Mouse (Mus musculus): ENCODE measurements around the gene Ebf1.
A peak's percentile ranks its signal among the peaks of the same experiment; 100 is the strongest.

The Ebf1 gene

DNA sequence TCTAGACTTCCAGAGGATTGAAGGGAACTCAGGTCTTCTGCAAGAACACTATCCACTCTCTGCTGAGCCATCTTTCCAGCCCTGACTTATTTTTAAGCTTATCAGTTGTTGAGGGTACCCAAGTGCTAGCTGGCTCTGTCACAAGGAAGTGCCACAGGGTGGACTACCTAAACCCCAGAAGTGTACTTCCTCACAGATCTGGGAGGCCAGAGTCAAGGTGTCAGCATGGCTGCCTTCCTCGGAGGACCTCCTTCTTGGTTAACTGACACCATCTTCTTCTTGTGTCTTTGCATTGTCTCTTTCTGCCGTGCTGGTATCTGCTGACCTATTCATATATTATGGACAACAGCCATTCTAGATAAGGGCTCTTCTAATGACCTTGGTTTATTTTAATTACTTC is 89.3 kb downstream of the Ebf1 start:
- no peak for DNase-seq

DNA sequence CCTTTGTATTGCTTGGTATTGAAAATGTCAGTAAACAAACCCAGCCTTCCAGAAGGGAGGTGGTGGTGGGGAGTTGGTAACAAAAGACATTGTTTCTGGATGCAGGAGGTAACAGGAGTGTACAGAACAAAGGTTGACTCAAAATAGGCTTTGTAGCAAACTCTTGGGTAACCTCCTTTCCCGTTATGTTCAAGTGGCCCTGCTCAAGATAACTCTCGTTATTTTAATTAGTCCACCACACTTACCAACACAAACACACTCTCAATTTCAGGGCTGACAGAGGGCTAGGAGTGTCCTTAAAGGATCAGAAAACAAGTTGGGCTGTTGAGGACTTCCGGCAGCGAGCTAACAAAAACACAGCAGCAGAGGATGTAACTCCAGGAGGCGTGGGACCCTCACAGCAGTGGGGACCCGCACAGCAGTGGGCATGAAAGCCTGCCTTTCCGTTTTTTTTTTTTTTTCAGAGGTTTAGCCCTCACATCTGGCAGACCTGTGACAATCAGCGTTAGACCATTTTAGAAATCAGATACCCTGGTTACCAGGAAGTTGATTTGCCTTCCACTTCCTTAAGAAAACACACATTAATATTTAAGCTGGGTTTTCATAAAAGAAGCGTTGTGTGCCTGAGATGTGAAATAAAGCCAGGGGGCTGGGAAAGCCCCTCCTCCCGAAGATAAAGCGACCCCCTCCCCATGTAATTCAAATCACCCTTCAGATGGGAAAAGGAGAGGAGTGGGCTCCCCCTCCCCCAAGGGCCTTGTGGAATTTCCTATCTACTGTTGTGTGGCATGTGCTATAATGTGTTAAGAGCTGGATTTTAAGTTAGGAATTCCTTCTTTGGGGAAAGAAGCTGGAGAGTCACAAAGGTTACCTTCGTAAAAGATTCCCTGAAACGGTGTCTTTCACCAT is 90.5 kb downstream of the Ebf1 start:
- DNase-seq: peak; percentile 16

DNA sequence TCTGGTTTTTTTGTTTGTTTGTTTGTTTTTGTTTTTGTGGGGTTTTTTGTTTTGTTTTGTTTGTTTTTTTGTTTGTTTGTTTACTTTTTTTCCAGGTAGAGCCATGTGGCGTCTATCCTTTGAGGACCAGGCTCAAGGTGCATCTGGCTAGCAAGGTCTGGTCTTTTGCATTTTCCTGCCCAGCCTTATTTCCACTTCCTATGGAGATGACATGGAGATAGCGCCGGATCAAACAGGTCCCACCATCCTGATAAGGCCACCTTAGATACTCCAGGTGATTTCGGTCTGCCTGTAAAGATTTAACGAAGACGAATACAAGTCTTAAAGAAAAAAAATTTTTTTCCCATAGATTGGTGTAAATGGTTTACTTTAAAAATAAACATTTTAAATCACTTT is 91.2 kb downstream of the Ebf1 start:
- no peak for DNase-seq

DNA sequence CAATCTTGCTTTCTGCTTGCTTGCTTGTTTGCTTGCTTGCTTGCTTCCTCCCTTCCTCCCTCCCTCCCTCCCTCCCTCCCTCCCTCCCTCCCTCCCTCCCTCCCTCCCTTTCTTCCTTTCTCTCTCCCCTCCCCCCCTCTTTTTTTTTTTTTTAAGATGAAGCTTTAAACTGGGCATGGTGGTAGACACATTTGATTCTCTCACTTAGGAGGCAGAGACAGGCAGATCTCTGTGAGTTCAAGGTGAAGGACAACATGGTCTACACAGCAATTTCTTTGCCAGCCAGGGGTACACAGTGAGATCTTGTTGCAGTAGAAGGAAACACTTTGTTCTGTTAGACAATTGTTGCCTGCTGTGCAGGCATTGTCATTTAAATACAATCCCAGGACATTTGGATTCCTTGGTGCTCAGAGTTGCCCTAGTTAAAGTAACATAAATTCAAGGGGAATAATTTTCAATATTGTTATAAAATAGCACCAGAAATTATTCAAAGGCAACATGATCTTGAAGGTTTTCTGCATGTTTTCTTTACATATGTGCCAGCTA is 92.0 kb downstream of the Ebf1 start:
- DNase-seq: no peak

DNA sequence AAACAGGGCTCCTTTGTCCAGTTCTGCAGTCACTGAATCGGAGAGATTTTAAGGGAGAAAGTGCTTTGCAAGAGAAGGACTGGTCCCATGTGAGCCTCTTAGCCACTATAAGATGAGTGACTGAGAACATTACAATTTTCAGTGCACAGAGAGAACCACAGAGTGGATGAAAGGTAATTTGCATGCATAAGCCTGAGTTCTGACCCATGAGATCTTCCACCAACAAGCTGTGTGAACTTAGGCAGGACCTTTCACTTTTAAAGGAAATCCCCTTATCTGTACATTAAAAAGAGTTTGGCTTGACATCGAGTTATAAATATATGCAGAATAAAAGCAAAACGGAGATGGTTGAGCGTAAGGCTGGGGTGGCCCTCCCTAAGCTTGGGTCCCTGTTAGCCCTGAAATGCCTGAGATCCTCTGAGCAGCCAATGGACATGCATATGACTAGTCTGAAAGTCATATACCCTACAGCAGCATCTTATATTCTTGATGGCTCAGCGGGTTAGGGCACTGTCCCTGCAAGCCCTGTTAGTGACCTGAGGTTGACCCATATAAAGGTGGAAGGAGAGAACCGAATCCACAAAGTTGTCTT is 92.8 kb downstream of the Ebf1 start:
- no peak for DNase-seq

DNA sequence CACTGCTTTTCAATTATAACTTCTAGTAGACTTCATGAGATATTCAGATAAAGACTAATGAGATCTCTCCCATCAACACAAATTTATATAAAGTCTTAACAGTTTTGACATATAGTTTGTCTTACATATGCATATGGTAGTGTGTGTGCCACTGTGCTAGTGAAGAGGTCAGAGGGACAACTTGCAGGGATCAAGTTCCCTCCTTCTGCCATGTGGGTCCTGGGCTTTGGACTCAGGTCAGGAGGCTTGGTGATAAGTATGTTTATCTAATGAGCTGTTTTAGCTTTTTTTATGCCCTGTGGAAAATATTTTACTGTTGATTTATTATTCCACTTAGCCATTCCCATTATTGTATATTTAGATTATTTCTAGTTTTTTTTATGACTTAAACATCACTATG is 93.7 kb downstream of the Ebf1 start:
- no peak for DNase-seq

DNA sequence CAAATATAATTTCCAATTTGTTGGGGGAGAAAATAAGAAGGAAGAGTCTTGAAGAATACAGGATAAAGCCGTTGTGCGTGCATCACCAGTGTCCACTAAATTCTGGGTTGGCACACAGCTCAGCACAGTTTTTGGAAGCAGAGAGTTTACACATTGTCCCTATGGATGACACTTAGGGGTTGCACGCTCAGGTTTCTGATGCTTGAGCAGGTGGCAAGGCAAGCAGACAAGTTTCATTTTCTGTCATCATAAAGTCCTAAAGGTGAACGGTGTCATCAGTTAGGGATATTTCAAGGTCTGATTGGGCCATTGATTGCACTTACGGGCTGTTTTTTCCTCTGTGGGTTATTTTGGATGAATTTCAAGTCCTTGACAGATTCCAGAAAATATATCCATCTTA is 97.1 kb downstream of the Ebf1 start:
- no peak for DNase-seq

DNA sequence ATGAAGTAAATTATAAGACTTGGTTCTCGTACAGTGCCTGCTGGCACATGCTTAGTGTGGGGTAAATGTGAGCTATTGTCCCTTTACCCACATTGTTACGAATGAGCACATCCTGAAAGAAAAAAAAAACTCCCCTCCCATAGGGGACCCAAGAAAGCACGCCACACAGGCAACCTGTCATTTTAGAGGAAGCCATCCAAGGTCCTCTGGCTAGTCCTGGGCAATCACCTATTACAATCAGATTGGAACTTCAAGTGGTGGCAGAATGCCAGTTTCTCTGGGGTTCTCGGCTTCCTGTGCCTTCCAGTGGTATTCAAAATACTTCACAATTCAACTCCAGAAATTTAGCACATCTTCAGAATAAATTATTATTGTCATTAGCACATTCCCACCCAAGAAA is 98.7 kb downstream of the Ebf1 start:
- peak; percentile 65 for DNase-seq

DNA sequence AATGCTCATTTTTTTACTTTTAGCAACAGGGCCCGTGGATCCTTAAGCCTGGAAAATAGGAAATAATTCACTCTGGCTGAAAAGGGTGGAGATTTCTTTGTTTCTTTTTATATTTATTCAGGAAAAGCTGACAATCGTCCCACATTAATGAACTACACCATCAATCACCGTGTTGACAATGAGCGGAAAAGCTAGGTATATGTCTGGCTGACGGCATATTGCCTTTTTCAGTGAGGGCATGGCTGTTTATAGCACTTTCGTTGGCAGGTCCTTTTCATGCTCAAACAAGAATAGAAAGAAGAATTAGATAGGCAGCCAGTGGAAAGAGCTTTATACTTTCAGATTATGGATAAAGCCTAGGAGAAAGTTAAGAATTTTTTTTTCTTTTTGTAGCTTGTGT is 99.8 kb downstream of the Ebf1 start:
- DNase-seq: peak; percentile 62

DNA sequence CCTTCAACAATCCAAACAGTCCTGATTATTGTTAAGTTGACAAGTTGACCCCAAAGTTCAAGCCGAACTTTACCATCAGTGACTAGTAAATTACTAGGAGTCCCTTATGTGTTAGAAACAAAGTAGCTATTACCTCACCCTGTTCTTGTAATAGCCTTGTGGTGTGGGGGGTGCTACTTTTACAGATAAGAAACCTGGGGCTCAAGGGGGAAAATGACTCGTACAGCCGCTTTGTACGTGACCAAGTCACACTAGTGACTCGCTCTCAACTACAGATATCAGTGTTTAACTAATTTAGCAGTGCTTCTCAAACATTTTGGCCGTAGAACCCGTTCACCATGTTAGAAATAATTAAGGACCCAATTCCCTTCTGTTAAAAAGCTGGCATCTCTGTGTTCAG is 100.5 kb downstream of the Ebf1 start:
- no peak for DNase-seq

DNA sequence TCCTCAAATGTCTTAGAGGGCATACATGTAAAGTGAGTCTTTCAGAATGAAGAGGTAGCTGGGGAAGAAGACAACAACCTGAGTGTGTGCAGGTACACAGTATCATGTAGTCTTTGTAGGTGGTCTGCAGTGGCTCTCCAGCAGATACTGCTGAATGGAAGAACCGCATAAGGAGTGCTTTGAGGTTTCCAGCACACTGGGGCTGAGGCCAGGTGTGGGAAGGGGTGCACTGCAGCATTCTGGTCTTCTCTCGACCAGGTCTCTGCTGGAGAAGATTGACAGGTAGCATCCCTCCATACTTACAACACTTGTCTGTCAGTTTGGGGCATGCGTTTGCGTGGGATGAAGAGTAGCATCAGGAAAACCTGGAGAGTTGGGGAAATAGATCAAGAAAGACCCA is 104.9 kb downstream of the Ebf1 start:
- no peak for DNase-seq

DNA sequence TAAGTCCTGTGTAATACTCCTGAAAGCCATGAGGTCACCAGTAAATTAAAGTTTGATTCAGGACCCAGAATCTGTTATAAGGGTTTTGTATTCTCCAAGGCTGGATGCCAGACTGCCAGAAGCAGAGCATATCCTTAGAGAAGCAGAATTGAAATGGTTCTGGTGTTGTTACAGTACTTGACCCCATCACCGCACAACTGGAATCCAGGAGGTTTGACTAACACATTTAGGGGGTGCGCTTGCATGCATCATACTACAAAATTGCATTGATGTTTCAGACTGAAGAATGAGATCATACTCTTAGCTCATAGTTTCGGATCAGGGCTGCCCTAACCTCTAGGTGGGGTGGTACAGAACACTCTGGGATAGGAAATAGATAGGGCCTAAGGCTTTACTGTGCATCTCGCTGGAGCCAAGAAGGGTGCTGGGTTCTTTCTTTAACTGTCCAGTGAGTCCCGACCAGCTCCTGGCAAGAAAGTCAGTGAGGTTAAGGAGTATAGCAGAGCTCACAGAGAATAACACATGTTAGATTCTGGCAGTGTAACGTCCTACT is 106.9 kb downstream of the Ebf1 start:
- DNase-seq: no peak

DNA sequence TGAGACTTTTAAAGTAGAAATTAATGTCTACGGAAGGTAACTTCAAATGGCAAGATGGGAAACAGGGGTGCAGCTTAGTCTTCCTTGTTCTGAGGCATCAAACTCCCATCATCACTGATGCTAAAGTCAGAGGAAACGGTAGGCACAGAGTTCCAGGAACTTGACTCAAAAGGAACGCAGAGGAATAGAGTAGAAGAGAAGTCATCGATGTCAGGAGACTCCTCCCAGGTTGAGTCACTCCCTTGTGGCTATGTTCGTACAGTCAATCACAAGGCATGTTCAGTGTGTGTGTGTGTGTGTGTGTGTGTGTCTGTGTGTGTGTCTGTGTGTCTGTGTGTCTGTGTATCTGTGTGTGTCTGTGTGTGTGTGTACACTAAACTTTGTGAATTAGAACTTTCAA is 108.6 kb downstream of the Ebf1 start:
- DNase-seq: no peak

DNA sequence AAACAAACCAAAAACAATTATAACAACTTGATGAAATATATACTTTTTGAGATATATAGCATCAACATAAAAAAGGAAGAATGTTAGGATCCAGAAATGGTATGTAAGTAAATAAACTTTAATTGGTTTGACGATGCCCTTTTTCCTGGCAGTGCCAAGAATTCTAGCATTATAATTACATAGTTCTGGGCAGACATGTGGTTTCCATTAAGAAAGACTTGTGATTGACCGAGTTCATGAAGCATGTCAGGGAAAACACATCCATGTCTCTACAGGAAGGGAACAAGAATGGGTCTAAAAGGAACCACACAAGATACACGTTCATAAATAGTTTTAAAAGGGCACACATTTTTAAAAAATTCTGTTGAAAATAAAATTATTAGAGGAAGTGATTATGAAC is 110.3 kb downstream of the Ebf1 start:
- no peak for DNase-seq

DNA sequence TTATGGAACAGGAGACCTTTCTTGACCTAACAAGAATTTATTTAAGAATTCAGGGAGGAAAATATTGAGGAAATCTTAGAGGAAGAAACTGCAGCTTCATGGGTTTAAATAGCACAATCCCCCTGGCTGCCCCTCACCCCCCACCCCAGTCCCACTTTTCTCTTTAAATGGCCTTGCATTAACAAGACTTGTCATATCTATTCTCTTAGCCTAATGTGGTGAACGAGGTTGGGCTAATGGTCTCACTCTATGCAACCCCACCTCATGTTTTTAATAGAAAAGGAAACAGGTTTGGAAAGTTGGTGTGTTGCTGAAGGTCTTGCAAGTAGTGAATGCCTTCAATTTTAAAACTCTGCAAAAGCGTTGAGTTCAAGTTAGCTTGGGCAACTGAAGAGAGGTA is 110.7 kb downstream of the Ebf1 start:
- no peak for DNase-seq

DNA sequence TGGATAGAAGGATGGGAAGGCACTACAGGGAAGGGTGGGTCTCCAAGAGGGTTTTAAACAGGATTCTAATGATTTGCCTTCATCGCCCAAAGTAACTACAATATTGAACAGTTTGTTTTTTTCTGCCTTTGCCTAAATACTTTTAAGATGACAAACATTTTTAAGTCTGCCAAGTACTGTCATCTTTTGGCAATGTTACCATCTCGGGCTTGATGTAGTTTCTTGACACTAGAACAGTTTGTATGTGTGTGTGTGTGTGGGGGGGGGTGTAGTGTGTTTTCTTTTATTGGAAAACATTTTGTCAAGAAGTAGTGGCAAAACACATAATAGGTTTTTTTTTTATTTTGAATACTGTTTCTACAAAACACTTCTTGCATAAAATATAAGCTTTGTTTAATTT is 111.2 kb downstream of the Ebf1 start:
- no peak for DNase-seq

DNA sequence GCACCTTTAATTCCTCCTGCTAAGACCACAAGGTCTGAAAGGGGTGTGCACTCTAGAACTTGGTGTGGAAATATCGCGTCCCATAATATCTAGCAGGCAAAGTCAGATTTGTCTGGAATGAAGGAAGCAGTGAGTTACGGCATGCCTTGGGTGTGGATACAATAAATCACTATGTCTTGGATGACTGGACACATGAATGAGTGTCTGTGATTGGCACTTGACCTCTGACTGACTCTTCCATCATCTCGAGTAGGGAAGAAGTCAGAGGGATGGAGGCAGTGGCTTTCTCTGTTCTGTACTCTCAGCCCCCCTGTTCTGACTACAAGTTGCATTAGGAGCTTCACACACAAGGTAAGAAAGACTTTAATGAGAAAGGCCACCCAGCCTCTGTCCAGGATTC is 112.8 kb downstream of the Ebf1 start:
- DNase-seq: no peak

DNA sequence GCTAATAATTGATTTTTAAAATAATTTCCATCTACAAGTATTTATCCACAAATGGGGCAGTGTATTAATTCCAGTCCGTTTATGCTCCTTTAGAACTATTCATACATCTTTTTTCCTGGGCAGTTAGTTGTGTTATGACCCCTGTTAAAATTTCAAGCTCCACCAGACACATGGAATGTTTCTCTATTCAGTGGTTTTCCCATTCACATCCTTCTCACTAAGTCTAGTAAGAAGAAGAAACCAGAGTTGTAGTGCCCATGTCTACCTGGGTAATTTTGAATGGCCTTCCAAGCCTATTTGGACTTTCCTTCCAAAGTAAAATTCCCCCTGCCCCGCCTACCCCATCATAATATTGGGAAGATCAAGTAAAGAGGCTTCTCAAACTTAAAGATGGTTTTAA is 114.6 kb downstream of the Ebf1 start:
- DNase-seq: no peak

DNA sequence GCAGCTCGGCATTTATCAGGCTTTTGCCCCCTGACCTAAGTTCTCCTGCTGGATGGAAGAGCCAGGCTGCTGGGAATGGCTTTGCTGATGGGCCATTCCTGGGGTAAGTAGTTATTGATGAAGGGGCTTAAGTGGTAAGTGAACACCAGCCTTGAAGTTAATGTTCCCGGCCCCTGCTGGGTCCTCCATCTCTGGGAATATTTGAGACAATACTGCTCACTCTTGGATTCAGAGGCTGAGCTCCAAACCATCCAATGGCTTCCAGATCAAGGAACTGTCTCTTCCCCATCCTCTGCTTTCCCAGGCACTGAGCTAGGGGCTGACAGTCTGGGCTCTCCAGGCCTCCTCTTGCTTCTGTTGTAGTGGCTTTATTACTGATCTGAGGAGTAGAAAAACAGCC is 116.2 kb downstream of the Ebf1 start:
- no peak for DNase-seq

DNA sequence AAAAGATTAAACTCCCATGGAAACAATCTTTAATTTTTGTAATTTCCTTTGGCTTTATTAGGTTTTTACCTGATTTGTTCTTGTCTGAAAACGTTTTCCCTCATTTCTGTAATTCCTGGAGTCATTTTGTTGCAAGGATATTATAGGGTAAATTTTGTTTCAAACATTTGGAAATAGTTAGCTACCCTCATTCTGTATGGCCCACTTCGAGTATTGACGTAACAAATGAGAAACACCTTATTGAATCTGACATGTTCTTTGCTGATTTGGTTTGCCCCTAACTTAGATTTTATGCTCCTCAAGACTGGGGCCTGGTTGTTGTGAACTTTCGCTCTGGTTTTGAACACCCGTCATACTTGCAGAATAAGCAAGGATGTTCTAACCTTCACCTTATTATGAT is 120.9 kb downstream of the Ebf1 start:
- no peak for DNase-seq

DNA sequence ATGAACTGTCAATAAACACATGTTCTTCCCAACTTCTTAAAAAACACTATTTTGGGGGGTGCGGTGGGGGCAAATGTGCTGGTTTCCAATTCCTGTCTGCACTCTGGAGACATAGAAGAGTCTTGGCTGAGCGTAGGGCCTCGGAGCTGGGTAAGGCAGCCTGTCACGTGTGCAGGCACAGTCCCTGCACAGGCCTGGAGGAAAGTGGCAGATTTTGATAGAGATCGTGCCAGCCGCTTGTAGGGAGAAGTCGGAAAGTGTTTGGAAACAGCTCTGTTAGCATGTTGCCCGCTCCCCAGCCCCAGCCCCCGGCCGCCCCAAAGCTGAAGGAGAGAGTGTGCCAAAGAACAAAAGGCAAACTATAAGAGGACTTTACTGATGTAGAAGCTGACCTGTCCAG is 121.7 kb downstream of the Ebf1 start:
- DNase-seq: no peak

DNA sequence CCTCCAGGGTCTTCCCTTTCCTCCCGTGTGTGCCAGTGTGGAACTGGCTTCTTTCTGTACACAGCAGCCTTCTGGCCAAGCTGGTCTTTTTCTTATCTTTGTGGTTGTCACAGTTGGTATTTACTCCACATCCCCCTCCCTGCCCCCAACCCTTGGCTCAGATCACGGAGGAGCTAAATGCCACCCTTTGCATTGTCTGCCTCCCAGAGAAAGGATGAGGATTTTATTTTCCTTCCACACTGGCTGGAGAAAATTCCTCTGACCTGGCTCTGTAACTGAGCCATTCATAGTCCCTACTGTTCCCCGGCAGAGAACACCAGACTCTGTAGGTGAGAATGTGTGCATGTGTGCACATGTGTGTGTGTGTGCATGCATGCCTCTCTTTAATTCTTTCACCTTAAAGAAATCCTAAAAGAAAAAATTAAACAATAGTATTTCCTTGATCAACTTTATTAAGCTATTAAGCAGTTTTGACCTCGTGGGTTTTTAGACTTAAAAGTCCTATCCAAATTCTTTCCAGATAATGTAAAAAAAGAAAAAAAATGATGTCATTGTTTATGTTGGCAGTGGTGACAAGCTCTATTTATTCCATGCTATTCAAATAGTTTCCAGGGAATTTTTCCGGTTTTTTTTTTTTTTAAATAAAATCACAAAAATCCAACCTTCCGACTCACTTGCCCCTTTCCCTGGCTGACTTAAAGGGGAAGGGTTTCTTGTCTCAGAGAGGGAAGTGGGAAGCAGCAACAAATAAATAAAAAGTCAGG is 123.3 kb downstream of the Ebf1 start:
- peak; percentile 22 for DNase-seq

DNA sequence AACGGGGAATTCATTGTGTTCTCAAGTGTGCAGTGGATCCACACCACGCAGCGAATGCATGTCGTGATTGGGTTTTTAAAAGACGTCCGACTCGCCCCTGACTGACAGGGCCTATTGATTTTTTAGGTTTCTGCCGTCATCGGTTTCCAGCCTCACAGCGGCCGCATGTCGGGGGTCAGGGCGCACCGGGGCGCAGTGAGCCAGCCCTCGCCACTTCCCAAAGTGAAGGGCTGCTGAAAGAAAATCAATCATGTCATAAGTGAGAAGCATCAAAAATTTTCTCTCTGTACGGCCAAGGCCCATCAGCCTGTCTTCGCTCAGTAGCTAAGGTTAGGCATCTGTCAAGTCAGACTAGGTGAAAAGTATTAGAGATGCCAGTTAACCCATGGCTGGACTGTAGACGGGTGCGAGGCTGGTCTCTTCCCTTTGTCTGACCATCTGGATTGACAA is 124.0 kb downstream of the Ebf1 start:
- DNase-seq: no peak

Measured in kidney, postnatal 14 days (tissue).